Comparison of ENCODE assay signal across 8 mouse cellular contexts in the genomic region with DNA sequence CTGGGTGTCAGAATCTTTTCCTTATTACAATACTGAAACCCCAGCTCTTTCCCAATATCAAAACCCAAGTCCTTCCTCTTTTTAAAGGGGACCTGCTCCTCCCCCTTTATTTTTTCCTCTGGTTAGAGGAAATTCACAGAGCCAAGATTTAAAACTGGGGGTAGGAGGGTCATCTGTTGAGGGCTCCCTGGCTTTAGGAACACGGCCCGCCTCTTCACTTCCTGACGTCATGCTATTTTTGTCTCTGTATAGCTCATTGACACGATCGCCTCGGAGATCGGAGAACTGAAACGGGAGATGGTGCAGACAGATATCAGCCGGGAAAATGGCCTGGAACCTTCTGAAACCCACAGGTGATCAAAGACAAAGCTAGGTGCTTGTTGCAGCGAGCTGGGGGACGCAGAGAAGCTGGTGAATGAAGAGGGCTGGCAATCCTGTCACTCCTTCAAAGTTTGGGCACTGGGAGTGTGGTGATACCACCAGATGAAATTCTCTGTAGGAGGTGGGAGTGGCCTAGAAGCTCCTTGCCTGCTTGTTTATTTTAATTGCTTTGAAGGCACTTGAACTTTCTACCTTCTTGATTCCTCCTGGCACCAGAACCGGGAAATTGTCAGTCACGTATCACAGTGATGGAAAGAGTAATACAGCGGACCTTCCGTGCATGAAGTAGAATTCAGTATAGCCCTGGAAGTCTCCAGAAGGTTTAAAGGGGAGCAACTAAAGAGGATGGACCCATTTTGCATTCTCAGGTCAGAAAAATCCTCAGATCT.
DNase-seq lines count a peak whose midpoint lies in the region; ATAC-seq and TF ChIP-seq lines count a peak whose summit lies in the region.

No protein-coding gene starts in this region.

- no peak for ATAC-seq in heart, embryonic 13.5 days (ENCODE audit: extremely low read depth, insufficient number of reproducible peaks, low FRiP score, low TSS enrichment)
- ATAC-seq in forebrain, embryonic 13.5 days, result no peak

- H3K79me2 ChIP-seq in liver, adult 2 months (ENCODE audit: control insufficient read depth, insufficient read depth, low read length), result peaks cover 6% of the 10 kb centered on the region; the same call in 1 of the 2 replicates

- H3K9me3 ChIP-seq in heart, embryonic 13.5 days, result no peaks in the 10 kb centered on the region
- H3K9me3 ChIP-seq in forebrain, embryonic 13.5 days (replicated peaks), result no peaks in the 10 kb centered on the region

- TF ChIP-seq CTCF in liver, adult 2 months (IDR thresholded peaks at IDR 0.05; ENCODE audit: low read depth, low read length), result no peak
- TF ChIP-seq CTCF in small intestine, adult 2 months (IDR thresholded peaks at IDR 0.05; ENCODE audit: extremely low read depth, insufficient read length, insufficient replicate concordance, low read depth, low read length), result no peak

- peak; percentile 52 for DNase-seq in liver, adult 2 months (ENCODE audit: extremely low read depth, low read depth, low spot score)
- no peak for DNase-seq in liver
- DNase-seq in large intestine, adult 2 months (ENCODE audit: low read depth, low spot score), result peak; percentile 79
- DNase-seq in embryo, embryonic 9.5 days (ENCODE audit: extremely low spot score), result no peak
- DNase-seq in spleen, adult 18-20 months, result no peak

- H3K4me2 ChIP-seq in heart, embryonic 13.5 days, result peak overlapping the region; percentile 47
- no peak overlapping the region for H3K4me2 ChIP-seq in forebrain, embryonic 13.5 days

- H3K27ac ChIP-seq in liver, adult 2 months (replicated peaks; ENCODE audit: insufficient read depth, low read depth, low read length), result peak overlapping the region; percentile 79
- no peak overlapping the region for H3K27ac ChIP-seq in heart, embryonic 13.5 days (replicated peaks)
- H3K27ac ChIP-seq in small intestine, adult 2 months (ENCODE audit: insufficient read depth, low read depth, low read length), result peak overlapping the region; percentile 92
- H3K27ac ChIP-seq in forebrain, embryonic 13.5 days, result no peak overlapping the region

- 0 out of 2 replicates have a peak, but pooled peaks cover 2% of the 10 kb centered on the region for H3K4me1 ChIP-seq in liver, adult 2 months (ENCODE audit: control insufficient read depth, insufficient read depth, low read length)
- peaks cover 33% of the 10 kb centered on the region for H3K4me1 ChIP-seq in heart, embryonic 13.5 days
- H3K4me1 ChIP-seq in small intestine, adult 2 months (ENCODE audit: control insufficient read depth, insufficient read depth, insufficient read length, low read length), result peaks cover 6% of the 10 kb centered on the region; the same call in 1 of the 2 replicates
- no peaks in the 10 kb centered on the region for H3K4me1 ChIP-seq in forebrain, embryonic 13.5 days

- H3K36me3 ChIP-seq in liver, adult 2 months (ENCODE audit: control insufficient read depth, insufficient read depth, low read length), result peaks cover 7% of the 10 kb centered on the region
- peaks cover 31% of the 10 kb centered on the region for H3K36me3 ChIP-seq in heart, embryonic 13.5 days
- H3K36me3 ChIP-seq in small intestine, adult 2 months (ENCODE audit: control insufficient read depth, insufficient read depth, low read length), result no peaks in the 10 kb centered on the region
- H3K36me3 ChIP-seq in forebrain, embryonic 13.5 days (ENCODE audit: poor library complexity, severe bottlenecking), result no peaks in the 10 kb centered on the region

- peak overlapping the region; percentile 52 for H3K4me3 ChIP-seq in liver, adult 2 months (ENCODE audit: insufficient read depth, low read depth, low read length)
- H3K4me3 ChIP-seq in heart, embryonic 13.5 days, result 0 out of 2 replicates have a peak overlapping the region, but pooled peaks have one; percentile 3
- peak overlapping the region; percentile 61 for H3K4me3 ChIP-seq in small intestine, adult 2 months (ENCODE audit: low read depth, low read length)
- H3K4me3 ChIP-seq in forebrain, embryonic 13.5 days, result no peak overlapping the region

- 71% methylated on average over 15 of the region's 15 CpGs for WGBS in liver, adult 2 months
- 53% methylated on average over 15 of the region's 15 CpGs for WGBS in heart, embryonic 13.5 days
- 24% methylated on average over 15 of the region's 15 CpGs for WGBS in large intestine, adult 2 months
- WGBS in small intestine, adult 2 months, result 18% methylated on average over 15 of the region's 15 CpGs
- 92% methylated on average over 15 of the region's 15 CpGs for WGBS in forebrain, embryonic 13.5 days

- TF ChIP-seq POLR2A in liver, adult 2 months (IDR thresholded peaks at IDR 0.05; ENCODE audit: extremely low read depth, insufficient read depth, low read length), result no peak
- TF ChIP-seq POLR2A in small intestine, adult 2 months (IDR thresholded peaks at IDR 0.05; ENCODE audit: low read depth, low read length), result no peak; the same call in 1 of the 2 replicates

- peak overlapping the region; percentile 75 for H3K9ac ChIP-seq in liver, adult 2 months (ENCODE audit: low read depth, low read length)
- no peak overlapping the region for H3K9ac ChIP-seq in heart, embryonic 13.5 days
- H3K9ac ChIP-seq in forebrain, embryonic 13.5 days, result no peak overlapping the region

- no peaks in the 10 kb centered on the region for H3K27me3 ChIP-seq in liver, adult 2 months (ENCODE audit: control insufficient read depth, insufficient read depth, low read length)
- H3K27me3 ChIP-seq in heart, embryonic 13.5 days (replicated peaks), result no peaks in the 10 kb centered on the region
- H3K27me3 ChIP-seq in small intestine, adult 2 months (ENCODE audit: control insufficient read depth, insufficient read depth, low read length), result no peaks in the 10 kb centered on the region
- H3K27me3 ChIP-seq in forebrain, embryonic 13.5 days, result no peaks in the 10 kb centered on the region

Comparison
In these comparisons a context has a peak if more than half of its experiments do, and no peak if none do; other contexts are left out.
1. DNase-seq: peak in liver, adult 2 months (single experiment) and large intestine, adult 2 months (single experiment); none in liver (single experiment), embryo, embryonic 9.5 days (single experiment) and spleen, adult 18-20 months (0 of 2).
2. H3K27ac ChIP-seq: peak in liver, adult 2 months (single experiment) and small intestine, adult 2 months (single experiment); none in heart, embryonic 13.5 days (single experiment) and forebrain, embryonic 13.5 days (single experiment).